Mouse (Mus musculus) brain, embryonic 14.5 days (tissue): ENCODE results near the gene Dock4.

Source experiments
- CTCF ChIP-seq: fragments of 200-500 bp; IDR thresholded peaks from 2 replicates; pipeline ENCODE4 v1.5.1; 2012; ENCODE audit warnings: inconsistent platforms, mild to moderate bottlenecking, moderate library complexity, borderline replicate concordance; ENCODE audit not compliant: insufficient read depth, insufficient read length; ENCODE audit errors: extremely low read depth
- POLR2A ChIP-seq: fragments of 200-500 bp; IDR thresholded peaks from 2 replicates; pipeline ENCODE4 v1.6.1; 2012; ENCODE audit warnings: mild to moderate bottlenecking, inconsistent platforms, borderline replicate concordance; ENCODE audit not compliant: poor library complexity, insufficient read depth, insufficient read length, severe bottlenecking; ENCODE audit errors: extremely low read depth

DNA sequence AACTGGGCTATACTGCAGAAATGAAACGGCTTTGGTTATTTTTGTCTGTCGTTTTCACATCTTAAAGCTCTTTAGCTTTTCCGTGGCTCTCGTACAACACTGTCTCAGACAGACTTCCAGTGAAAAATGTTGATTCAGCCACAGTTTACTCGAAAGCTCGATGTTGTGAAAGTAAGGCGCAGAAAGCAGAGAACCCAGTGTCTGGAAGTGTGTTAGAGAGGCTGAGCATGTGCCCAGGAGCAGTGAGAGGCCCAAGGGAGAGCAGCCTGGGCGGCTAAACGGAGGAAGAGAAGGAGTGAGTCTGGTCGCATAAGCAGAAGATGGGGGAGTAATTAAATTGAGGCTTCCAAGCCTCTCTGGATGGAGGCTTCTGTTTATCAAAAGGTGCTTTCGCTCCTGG is 50.6 kb downstream of the Dock4 start:
- TF ChIP-seq CTCF, result no peak
- no peak for TF ChIP-seq POLR2A
